Mouse (Mus musculus): ENCODE data around the gene Atxn7l3.

DNA sequence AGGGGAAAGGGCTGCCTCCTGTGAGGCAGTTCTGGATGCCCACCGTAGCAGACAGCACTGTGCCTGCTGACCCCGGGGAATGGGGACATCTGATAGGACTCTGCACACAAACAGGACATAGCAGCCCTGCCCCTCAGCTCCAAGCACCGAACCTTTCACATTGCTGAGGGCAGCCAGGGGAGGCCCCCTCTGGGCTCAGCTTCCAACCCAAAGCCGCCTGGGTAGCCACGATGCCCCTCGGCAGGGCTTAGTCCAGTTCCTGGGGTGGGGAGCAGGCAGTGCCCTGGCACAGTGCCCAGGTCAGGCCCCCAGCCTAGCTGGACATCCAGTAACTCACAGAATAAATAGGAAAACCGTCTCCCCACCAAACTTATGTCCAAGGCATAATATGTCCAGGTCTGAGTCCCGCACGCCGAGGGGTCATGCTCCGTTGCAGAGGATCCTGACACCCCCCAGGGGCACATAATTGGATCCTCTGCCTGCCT lies 5.3 kb downstream of the Atxn7l3 start:
- TF ChIP-seq GATA1 (IDR thresholded peaks at IDR 0.05; ENCODE audit: borderline replicate concordance, low read length) (no peak), FLI1 (IDR thresholded peaks at IDR 0.05; ENCODE audit: low read length) (no peak)

All from megakaryocyte, embryonic 14.5 days (primary cell).